Mouse (Mus musculus): ENCODE data around the gene Usp39. TPM values are rescaled to one million over a fixed set of nuclear protein-coding genes. Genes with fewer than 3 reads are reported as not detected.

The Usp39 gene
- polyA plus RNA-seq, 1 experiment: 55.4 TPM

GRCm38 (mm10) chr6:72389471-72389940, 44.5 kb upstream of the Usp39 start:
- TF ChIP-seq MYOD1 (IDR thresholded peaks at IDR 0.05; ENCODE audit: control insufficient read depth in 1 of 3, insufficient read length in 2 of 3, low read depth in 2 of 3): peak in 1 of 3 experiments; percentile 55
- TF ChIP-seq SRF (IDR thresholded peaks at IDR 0.05; ENCODE audit: control insufficient read depth, insufficient read length, low read depth): no peak

GRCm38 (mm10) chr6:72388791-72389329, 43.9 kb upstream of the Usp39 start:
- TF ChIP-seq CEBPB (IDR thresholded peaks at IDR 0.05; ENCODE audit: insufficient read depth, poor library complexity, severe bottlenecking) (no peak), E2F4 (IDR thresholded peaks at IDR 0.05; ENCODE audit: insufficient read depth) (no peak), REST (IDR thresholded peaks at IDR 0.05; ENCODE audit: insufficient read depth, insufficient read length) (no peak), MAX (IDR thresholded peaks at IDR 0.05; ENCODE audit: low read depth) (no peak), POLR2A (IDR thresholded peaks at IDR 0.05; ENCODE audit: insufficient read length, low read depth) (no peak), POLR2AphosphoS2 (IDR thresholded peaks at IDR 0.05; ENCODE audit: insufficient read length, low read depth) (no peak), MYOD1 (IDR thresholded peaks at IDR 0.05; ENCODE audit: control insufficient read depth in 1 of 3, insufficient read length in 2 of 3, low read depth in 2 of 3) (no peak), USF1 (IDR thresholded peaks at IDR 0.05; ENCODE audit: low read depth) (no peak), TCF3 (IDR thresholded peaks at IDR 0.05; ENCODE audit: insufficient read length, low read depth) (no peak), TCF12 (IDR thresholded peaks at IDR 0.05; ENCODE audit: insufficient read depth, poor library complexity, severe bottlenecking) (no peak), SRF (IDR thresholded peaks at IDR 0.05; ENCODE audit: control insufficient read depth, insufficient read length, low read depth) (no peak), MYOG (IDR thresholded peaks at IDR 0.05; ENCODE audit: control insufficient read depth in 1 of 3, insufficient read depth in 1 of 3, insufficient read length in 2 of 3, low read depth in 2 of 3) (no peak)
- Histone ChIP-seq H3K4me2 (ENCODE audit: low read depth) (peak overlapping the region; percentile 79), H3K4me3 (peak overlapping the region; percentile 80), H3K27me3 (ENCODE audit: control insufficient read depth, insufficient read depth, insufficient read length) (no peaks in the 10 kb centered on the region), H3K79me2 (ENCODE audit: control insufficient read depth, insufficient read depth) (no peaks in the 10 kb centered on the region), H3K36me3 (ENCODE audit: control insufficient read depth, insufficient read depth) (peaks cover 3% of the 10 kb centered on the region), H3ac (ENCODE audit: control insufficient read depth, insufficient read length) (no peak overlapping the region)

More at GRCm38 (mm10) chr6:72389471-72389940, 44.5 kb upstream of the Usp39 start:
- Histone ChIP-seq H3K4me2 (ENCODE audit: low read depth) (peak overlapping the region; percentile 79), H3K36me3 (ENCODE audit: control insufficient read depth, insufficient read depth) (peaks cover 3% of the 10 kb centered on the region), H3K27me3 (ENCODE audit: control insufficient read depth, insufficient read depth, insufficient read length) (no peaks in the 10 kb centered on the region), H3ac (ENCODE audit: control insufficient read depth, insufficient read length) (peak overlapping the region; percentile 32), H3K79me2 (ENCODE audit: control insufficient read depth, insufficient read depth) (no peaks in the 10 kb centered on the region), H3K4me3 (peak overlapping the region; percentile 80)

- Histone ChIP-seq H3K4me3 (no peak overlapping the region), H3ac (ENCODE audit: control insufficient read depth, insufficient read length) (no peak overlapping the region), H3K4me2 (ENCODE audit: low read depth) (no peak overlapping the region), H3K36me3 (ENCODE audit: control insufficient read depth, insufficient read depth) (peaks cover 3% of the 10 kb centered on the region), H3K27me3 (ENCODE audit: control insufficient read depth, insufficient read depth, insufficient read length) (no peaks in the 10 kb centered on the region), H3K79me2 (ENCODE audit: control insufficient read depth, insufficient read depth) (no peaks in the 10 kb centered on the region)
- no peak for TF ChIP-seq REST (IDR thresholded peaks at IDR 0.05; ENCODE audit: insufficient read depth, insufficient read length)
- TF ChIP-seq MAX (IDR thresholded peaks at IDR 0.05; ENCODE audit: low read depth): no peak
- TF ChIP-seq POLR2AphosphoS2 (IDR thresholded peaks at IDR 0.05; ENCODE audit: insufficient read length, low read depth): no peak
- no peak for TF ChIP-seq POLR2A (IDR thresholded peaks at IDR 0.05; ENCODE audit: insufficient read length, low read depth)
- TF ChIP-seq MYOD1 (IDR thresholded peaks at IDR 0.05; ENCODE audit: control insufficient read depth in 1 of 3, insufficient read length in 2 of 3, low read depth in 2 of 3): no peak
- no peak for TF ChIP-seq TCF12 (IDR thresholded peaks at IDR 0.05; ENCODE audit: insufficient read depth, poor library complexity, severe bottlenecking)
- TF ChIP-seq USF1 (IDR thresholded peaks at IDR 0.05; ENCODE audit: low read depth): no peak
- TF ChIP-seq E2F4 (IDR thresholded peaks at IDR 0.05; ENCODE audit: insufficient read depth): no peak
- no peak for TF ChIP-seq MYOG (IDR thresholded peaks at IDR 0.05; ENCODE audit: control insufficient read depth in 1 of 3, insufficient read depth in 1 of 3, insufficient read length in 2 of 3, low read depth in 2 of 3)
- no peak for TF ChIP-seq CEBPB (IDR thresholded peaks at IDR 0.05; ENCODE audit: insufficient read depth, poor library complexity, severe bottlenecking)
- no peak for TF ChIP-seq TCF3 (IDR thresholded peaks at IDR 0.05; ENCODE audit: insufficient read length, low read depth)
- no peak for TF ChIP-seq SRF (IDR thresholded peaks at IDR 0.05; ENCODE audit: control insufficient read depth, insufficient read length, low read depth)
Observed at GRCm38 (mm10) chr6:72388266-72388665, 43.3 kb upstream of the Usp39 start.

GRCm38 (mm10) chr6:72387816-72388215, 42.8 kb upstream of the Usp39 start:
- Histone ChIP-seq H3K79me2 (ENCODE audit: control insufficient read depth, insufficient read depth) (no peaks in the 10 kb centered on the region), H3K36me3 (ENCODE audit: control insufficient read depth, insufficient read depth) (peaks cover 3% of the 10 kb centered on the region), H3K4me3 (no peak overlapping the region), H3ac (ENCODE audit: control insufficient read depth, insufficient read length) (no peak overlapping the region), H3K4me2 (ENCODE audit: low read depth) (no peak overlapping the region), H3K27me3 (ENCODE audit: control insufficient read depth, insufficient read depth, insufficient read length) (no peaks in the 10 kb centered on the region)
- TF ChIP-seq MYOG (IDR thresholded peaks at IDR 0.05; ENCODE audit: control insufficient read depth in 1 of 3, insufficient read depth in 1 of 3, insufficient read length in 2 of 3, low read depth in 2 of 3) (no peak), USF1 (IDR thresholded peaks at IDR 0.05; ENCODE audit: low read depth) (no peak), CEBPB (IDR thresholded peaks at IDR 0.05; ENCODE audit: insufficient read depth, poor library complexity, severe bottlenecking) (no peak), TCF12 (IDR thresholded peaks at IDR 0.05; ENCODE audit: insufficient read depth, poor library complexity, severe bottlenecking) (no peak), E2F4 (IDR thresholded peaks at IDR 0.05; ENCODE audit: insufficient read depth) (no peak), POLR2A (IDR thresholded peaks at IDR 0.05; ENCODE audit: insufficient read length, low read depth) (no peak), MYOD1 (IDR thresholded peaks at IDR 0.05; ENCODE audit: control insufficient read depth in 1 of 3, insufficient read length in 2 of 3, low read depth in 2 of 3) (no peak), REST (IDR thresholded peaks at IDR 0.05; ENCODE audit: insufficient read depth, insufficient read length) (no peak), TCF3 (IDR thresholded peaks at IDR 0.05; ENCODE audit: insufficient read length, low read depth) (no peak), SRF (IDR thresholded peaks at IDR 0.05; ENCODE audit: control insufficient read depth, insufficient read length, low read depth) (no peak), POLR2AphosphoS2 (IDR thresholded peaks at IDR 0.05; ENCODE audit: insufficient read length, low read depth) (no peak), MAX (IDR thresholded peaks at IDR 0.05; ENCODE audit: low read depth) (no peak)
